Mouse (Mus musculus) liver, embryonic 12.5 days (tissue): ENCODE measurements around the gene Pip. TPM values are rescaled to one million over a fixed set of nuclear protein-coding genes. Genes with fewer than 3 reads are reported as not detected.

Experiments
- ATAC-seq: fragments of 200-750 bp; cut with Nextera tagmentation; 2 replicates; pipeline ENCODE4 v1.8.0; 2017; ENCODE audit warnings: moderate number of reproducible peaks, mild to moderate bottlenecking, moderate library complexity
- H3K27ac ChIP-seq: fragments of 300-500 bp; sonication (generic); 2 replicates; pipeline ENCODE4 v1.5.1; 2016; ENCODE audit warnings: mild to moderate bottlenecking
- H3K27me3 ChIP-seq: fragments of 300-500 bp; sonication (generic); replicated peaks from 2 replicates; pipeline ENCODE4 v1.6.1; 2016; ENCODE audit warnings: mild to moderate bottlenecking, moderate library complexity
- H3K36me3 ChIP-seq: fragments of 300-500 bp; sonication (generic); 2 replicates; pipeline ENCODE4 v1.6.1; 2016; ENCODE audit warnings: mild to moderate bottlenecking, moderate library complexity
- H3K4me1 ChIP-seq: fragments of 300-500 bp; sonication (generic); 2 replicates; pipeline ENCODE4 v1.6.1; 2016
- H3K4me2 ChIP-seq: fragments of 300-500 bp; sonication (generic); 2 replicates; pipeline ENCODE4 v1.6.1; 2016; ENCODE audit warnings: mild to moderate bottlenecking, moderate library complexity
- H3K4me3 ChIP-seq: fragments of 300-500 bp; sonication (generic); 2 replicates; pipeline ENCODE4 v1.5.1; 2016; ENCODE audit warnings: mild to moderate bottlenecking, moderate library complexity
- H3K9ac ChIP-seq: fragments of 300-500 bp; sonication (generic); 2 replicates; pipeline ENCODE4 v1.6.1; 2016; ENCODE audit warnings: mild to moderate bottlenecking, moderate library complexity
- H3K9me3 ChIP-seq: fragments of 300-500 bp; sonication (generic); replicated peaks from 2 replicates; pipeline ENCODE4 v1.6.1; 2016; ENCODE audit warnings: mild to moderate bottlenecking, moderate library complexity
- WGBS: fragments of 180-500 bp; shearing (Covaris S2); methylation state at CpG from one replicate; pipeline ENCODE4 v1.1.7; 2016; ENCODE audit not compliant: insufficient replicate concordance; 5-methylcytosine and 5-hydroxymethylcytosine counted together
- polyA plus RNA-seq: library from polyadenylated mRNA; unstranded; fragments of >200 nt; fragmentation: Nextera tagmentation; extraction: Ambion mirVana; gene quantifications from 2 replicates; pipeline ENCODE4 v1.2.1, GENCODE M21; 2016

The Pip gene
- polyA plus RNA-seq, result not detected in 2 replicates

GRCm38 (mm10) chr6:41847235-41847634 is at the start of gene Pip:
Gene Pip (plus strand): TSS chr6:41847535.
- no peak within 1 kb of the TSS for H3K9ac ChIP-seq
- H3K4me3 ChIP-seq, result no peak within 1 kb of the TSS
- no peak within 1 kb of the TSS for H3K4me2 ChIP-seq
- 65% methylated on average over 2 of the region's 2 CpGs for WGBS
- no peaks in the 10 kb centered on the region for H3K9me3 ChIP-seq
- H3K4me1 ChIP-seq, result no peaks in the 10 kb centered on the region
- ATAC-seq, result no peak
- H3K27me3 ChIP-seq, result no peaks in the 10 kb centered on the region
- H3K27ac ChIP-seq, result no peak within 1 kb of the TSS
- no peaks in the 10 kb centered on the region for H3K36me3 ChIP-seq

- Histone ChIP-seq H3K9ac (no peak overlapping the region), H3K9me3 (no peaks in the 10 kb centered on the region), H3K4me3 (no peak overlapping the region), H3K36me3 (no peaks in the 10 kb centered on the region), H3K27ac (no peak overlapping the region), H3K4me2 (no peak overlapping the region), H3K4me1 (no peaks in the 10 kb centered on the region), H3K27me3 (no peaks in the 10 kb centered on the region)
- ATAC-seq, result no peak
These were observed 23.2 kb upstream of the Pip start for GRCm38 (mm10) chr6:41824086-41824485.

- no peak overlapping the region for H3K27ac ChIP-seq
- H3K4me3 ChIP-seq, result no peak overlapping the region
- H3K36me3 ChIP-seq, result no peaks in the 10 kb centered on the region
- ATAC-seq, result no peak
- H3K9ac ChIP-seq, result no peak overlapping the region
- no peak overlapping the region for H3K4me2 ChIP-seq
- 69% methylated on average over 2 of the region's 2 CpGs for WGBS
- H3K4me1 ChIP-seq, result no peaks in the 10 kb centered on the region
- H3K9me3 ChIP-seq, result no peaks in the 10 kb centered on the region
- no peaks in the 10 kb centered on the region for H3K27me3 ChIP-seq
These were observed 17.8 kb upstream of the Pip start for GRCm38 (mm10) chr6:41829516-41829915.

- Histone ChIP-seq H3K9me3 (no peaks in the 10 kb centered on the region), H3K4me1 (no peaks in the 10 kb centered on the region), H3K36me3 (no peaks in the 10 kb centered on the region), H3K27me3 (no peaks in the 10 kb centered on the region), H3K9ac (no peak within 1 kb of the TSS), H3K4me2 (no peak within 1 kb of the TSS), H3K27ac (no peak within 1 kb of the TSS), H3K4me3 (no peak within 1 kb of the TSS)
- no peak for ATAC-seq
- WGBS, result 59% methylated on average over 3 of the region's 3 CpGs
These were observed 5.4 kb downstream of the Pip start, which contains the start of gene Sval2 for GRCm38 (mm10) chr6:41852689-41853088. Gene Sval2 (plus strand): TSS chr6:41852989.

- H3K9me3 ChIP-seq, result no peaks in the 10 kb centered on the region
- H3K4me3 ChIP-seq, result no peak overlapping the region
- no peaks in the 10 kb centered on the region for H3K27me3 ChIP-seq
- WGBS, result 53% methylated on average over 2 of the region's 2 CpGs
- H3K4me1 ChIP-seq, result no peaks in the 10 kb centered on the region
- H3K9ac ChIP-seq, result no peak overlapping the region
- H3K4me2 ChIP-seq, result no peak overlapping the region
- H3K27ac ChIP-seq, result no peak overlapping the region
- no peaks in the 10 kb centered on the region for H3K36me3 ChIP-seq
- ATAC-seq, result no peak
These were observed 16.7 kb downstream of the Pip start for GRCm38 (mm10) chr6:41864038-41864437.

Other genes with a start within 250 kb of the Pip start
- 2.4 and 2.9 TPM in 2 replicates for gene Ephb6, start 242.1 kb upstream of the Pip start, polyA plus RNA-seq
- 0.10 and 0.19 TPM in 2 replicates for gene Trpv6, start 211.1 kb upstream of the Pip start, polyA plus RNA-seq
- gene Trpv5, start 166.8 kb upstream of the Pip start, polyA plus RNA-seq, result 0.05 and 0.07 TPM in 2 replicates
- not detected in 2 replicates for gene Llcfc1, start 163.1 kb upstream of the Pip start, polyA plus RNA-seq
- 275 and 280 TPM in 2 replicates for gene Kel, start 143.2 kb upstream of the Pip start, polyA plus RNA-seq
- not detected in 2 replicates for gene Olfr459, start 72.4 kb upstream of the Pip start, polyA plus RNA-seq
- not detected in 2 replicates for gene Sval2, start 5.5 kb downstream of the Pip start, polyA plus RNA-seq
- not detected in 2 replicates for gene Sval1, start 104.1 kb downstream of the Pip start, polyA plus RNA-seq
- gene Sval3, start 120.6 kb downstream of the Pip start, polyA plus RNA-seq, result not detected in 2 replicates
- not detected in 2 replicates for gene Sva, start 190.9 kb downstream of the Pip start, polyA plus RNA-seq